Mouse (Mus musculus) neutrophil, adult 65 days (primary cell): ENCODE data around the gene Olfr764-ps1. TPM values are rescaled to one million over a fixed set of nuclear protein-coding genes. Genes with fewer than 3 reads are reported as not detected.

Experiments
- total RNA-seq: library from RNA; stranded (reverse); gene quantifications from 2 replicates; pipeline ENCODE4 v1.2.4, GENCODE M21; 2023

Gene Olfr764-ps1
- total RNA-seq, result not detected in 2 replicates

GRCm38 (mm10) chr10:129039796-129040195 is at the start of gene Olfr764-ps1:
Gene Olfr764-ps1 (minus strand): TSS chr10:129039896.

GRCm38 (mm10) chr10:129082810-129083209 is 43.1 kb upstream of the Olfr764-ps1 start, which contains the start of gene Olfr767:
Gene Olfr767 (minus strand): TSS chr10:129082910.

GRCm38 (mm10) chr10:129068877-129069276 is 29.2 kb upstream of the Olfr764-ps1 start, which contains the start of gene Olfr766-ps1:
Gene Olfr766-ps1 (minus strand): TSS chr10:129068977.

GRCm38 (mm10) chr10:129049898-129050297 is 10.2 kb upstream of the Olfr764-ps1 start, which contains the start of gene Olfr765:
Gene Olfr765 (minus strand): TSS chr10:129049998.

GRCm38 (mm10) chr10:129010288-129010841 is 29.3 kb downstream of the Olfr764-ps1 start, which contains the start of gene Olfr763:
Gene Olfr763 (plus strand): TSS chr10:129010791.

GRCm38 (mm10) chr10:128989131-128989530 is 50.6 kb downstream of the Olfr764-ps1 start, which contains the start of gene Olfr9:
Gene Olfr9 (plus strand): TSS chr10:128989431.

Other genes starting within 250 kb of the Olfr764-ps1 start
- 4.7 and 6.9 TPM in 2 replicates for gene Mmp19, start 249.0 kb downstream of the Olfr764-ps1 start, total RNA-seq
- gene Dnajc14, start 235.8 kb downstream of the Olfr764-ps1 start, total RNA-seq, result 59.9 and 86.6 TPM in 2 replicates
- 5.1 and 5.8 TPM in 2 replicates for gene Tmem198b, start 235.5 kb downstream of the Olfr764-ps1 start, total RNA-seq
- 24.9 and 29.6 TPM in 2 replicates for gene Sarnp, start 222.6 kb downstream of the Olfr764-ps1 start, total RNA-seq
- 20.0 and 24.0 TPM in 2 replicates for gene Ormdl2, start 218.3 kb downstream of the Olfr764-ps1 start, total RNA-seq
- 0.09 and 0.16 TPM in 2 replicates for gene Gdf11, start 148.2 kb downstream of the Olfr764-ps1 start, total RNA-seq
- 149 and 180 TPM in 2 replicates for gene Cd63, start 138.9 kb downstream of the Olfr764-ps1 start, total RNA-seq
- 3.3 and 5.5 TPM in 2 replicates for gene Rdh5, start 117.0 kb downstream of the Olfr764-ps1 start, total RNA-seq
- 81.6 and 81.7 TPM in 2 replicates for gene Bloc1s1, start 115.9 kb downstream of the Olfr764-ps1 start, total RNA-seq
- 0.13 TPM in 1 of 2 replicates, not detected in the other for gene Itga7, start 106.1 kb downstream of the Olfr764-ps1 start, total RNA-seq
- not detected in 2 replicates for gene Mettl7b, start 78.9 kb downstream of the Olfr764-ps1 start, total RNA-seq
- gene Olfr9, start 50.5 kb downstream of the Olfr764-ps1 start, total RNA-seq, result not detected in 2 replicates
- not detected in 2 replicates for gene Olfr763, start 29.1 kb downstream of the Olfr764-ps1 start, total RNA-seq
- not detected in 2 replicates for gene Olfr765, start 10.1 kb upstream of the Olfr764-ps1 start, total RNA-seq
- not detected in 2 replicates for gene Olfr766-ps1, start 29.1 kb upstream of the Olfr764-ps1 start, total RNA-seq
- 0.09 TPM in 1 of 2 replicates, not detected in the other for gene Olfr767, start 43.0 kb upstream of the Olfr764-ps1 start, total RNA-seq
- not detected in 2 replicates for gene Olfr768, start 59.5 kb upstream of the Olfr764-ps1 start, total RNA-seq
- not detected in 2 replicates for gene Olfr769, start 78.0 kb upstream of the Olfr764-ps1 start, total RNA-seq
- not detected in 2 replicates for gene Olfr770, start 99.1 kb upstream of the Olfr764-ps1 start, total RNA-seq
- not detected in 2 replicates for gene Olfr771, start 124.9 kb upstream of the Olfr764-ps1 start, total RNA-seq
- gene Olfr772, start 138.0 kb upstream of the Olfr764-ps1 start, total RNA-seq, result not detected in 2 replicates
- gene Olfr773, start 147.5 kb upstream of the Olfr764-ps1 start, total RNA-seq, result not detected in 2 replicates
- not detected in 2 replicates for gene Olfr774, start 196.3 kb upstream of the Olfr764-ps1 start, total RNA-seq
- not detected in 2 replicates for gene Olfr775, start 208.5 kb upstream of the Olfr764-ps1 start, total RNA-seq
- not detected in 2 replicates for gene Olfr776, start 219.2 kb upstream of the Olfr764-ps1 start, total RNA-seq
- gene Olfr777, start 231.6 kb upstream of the Olfr764-ps1 start, total RNA-seq, result not detected in 2 replicates